Mouse (Mus musculus): ENCODE measurements around the gene Polr3k.
A peak's percentile ranks its signal among the peaks of the same experiment; 100 is the strongest.

Polr3k gene

DNA sequence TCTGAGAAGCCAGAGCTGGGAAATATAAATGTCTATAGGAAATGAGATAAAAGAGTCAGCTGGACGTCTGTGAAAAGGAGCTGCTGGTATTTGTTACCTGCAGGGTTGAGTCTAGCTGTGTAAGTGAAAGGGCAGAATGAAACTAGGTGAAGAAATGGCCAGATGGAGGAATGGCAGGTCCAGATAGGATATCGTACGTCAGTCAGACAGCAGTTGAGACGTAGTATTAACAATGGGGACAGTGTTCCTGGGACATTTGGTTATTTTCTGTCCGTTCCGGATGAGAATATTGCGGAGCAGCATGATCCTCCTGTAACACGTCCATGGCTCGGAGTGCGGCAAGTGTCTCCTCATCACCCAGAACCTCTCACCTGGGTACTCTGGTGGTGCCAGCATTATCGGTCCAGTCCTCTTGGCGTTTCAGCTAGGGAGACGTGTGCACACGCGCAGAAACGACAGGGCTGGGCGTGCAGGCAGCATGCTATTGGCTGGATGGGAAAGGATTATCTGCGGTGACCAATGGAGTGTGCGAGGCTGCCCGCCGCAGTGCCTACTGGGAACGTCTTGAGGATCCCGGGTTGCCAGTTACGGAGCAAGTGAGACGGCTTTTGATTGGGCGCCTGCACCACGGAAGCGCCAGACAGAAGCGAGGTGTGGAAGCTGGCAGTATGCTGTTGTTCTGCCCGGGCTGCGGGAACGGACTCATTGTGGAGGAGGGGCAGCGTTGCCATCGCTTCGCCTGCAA, at the start of gene Polr3k:
Polr3k (plus strand) TSS at position 547 of the 745 bp plus-strand sequence.
- DNase-seq (ENCODE audit: low read depth, low spot score): peak; percentile 87

DNA sequence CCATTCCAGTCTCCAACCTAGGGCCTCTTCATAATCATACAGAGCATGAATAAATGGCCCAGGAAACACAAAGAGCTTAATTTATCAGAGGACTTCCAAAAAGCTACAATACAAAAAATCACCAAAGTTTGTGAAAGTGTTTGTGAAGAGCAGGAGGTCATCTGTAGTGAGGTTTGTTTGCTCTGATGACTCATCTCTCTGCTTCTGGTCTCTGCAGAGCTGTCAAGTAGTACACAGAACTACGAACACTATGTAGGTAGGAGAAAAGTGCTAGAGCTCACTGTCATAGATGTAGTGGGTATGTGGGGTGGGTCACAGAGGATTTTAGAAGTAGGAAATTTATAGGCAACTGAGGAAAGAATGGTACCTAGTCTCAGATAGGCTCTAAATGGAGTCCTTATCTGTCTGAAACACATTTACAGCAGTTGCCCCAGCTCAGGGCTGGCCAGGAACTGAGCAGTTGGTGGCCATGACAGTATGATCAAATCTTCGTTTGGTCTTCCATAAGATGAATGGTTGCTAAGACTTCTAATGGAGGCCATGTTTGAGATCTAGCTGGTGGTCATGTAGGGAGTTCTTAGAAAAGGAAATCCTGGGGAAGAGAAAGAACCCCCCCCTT, 35.0 kb upstream of the Polr3k start:
- DNase-seq (ENCODE audit: low read depth, low spot score): no peak

DNA sequence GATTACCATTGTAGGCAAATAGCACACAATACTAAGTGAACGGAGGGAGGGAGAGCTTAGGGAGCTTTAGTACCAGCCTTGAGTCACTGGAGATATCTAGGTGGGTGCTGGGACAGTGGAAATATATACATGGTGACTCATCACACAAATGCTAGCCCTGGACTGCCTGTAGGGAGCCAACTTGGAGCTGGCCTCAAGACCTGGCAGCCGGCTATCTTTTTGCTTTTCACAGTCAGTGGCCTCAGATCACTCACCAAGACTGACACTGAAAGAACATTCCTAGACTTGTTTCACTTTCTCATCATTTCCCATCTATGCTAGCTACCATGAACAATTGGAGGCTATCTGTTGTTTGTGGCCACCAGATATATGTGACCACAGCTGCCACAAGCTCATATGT, 31.4 kb upstream of the Polr3k start:
- no peak for DNase-seq (ENCODE audit: low read depth, low spot score)

- peak; percentile 86 for DNase-seq (ENCODE audit: low read depth, low spot score)
Measured at GRCm38 (mm10) chr2:181837372-181838292, 26.5 kb upstream of the Polr3k start, which contains the start of gene Pcmtd2. Pcmtd2 (plus strand) TSS chr2:181837854.

DNA sequence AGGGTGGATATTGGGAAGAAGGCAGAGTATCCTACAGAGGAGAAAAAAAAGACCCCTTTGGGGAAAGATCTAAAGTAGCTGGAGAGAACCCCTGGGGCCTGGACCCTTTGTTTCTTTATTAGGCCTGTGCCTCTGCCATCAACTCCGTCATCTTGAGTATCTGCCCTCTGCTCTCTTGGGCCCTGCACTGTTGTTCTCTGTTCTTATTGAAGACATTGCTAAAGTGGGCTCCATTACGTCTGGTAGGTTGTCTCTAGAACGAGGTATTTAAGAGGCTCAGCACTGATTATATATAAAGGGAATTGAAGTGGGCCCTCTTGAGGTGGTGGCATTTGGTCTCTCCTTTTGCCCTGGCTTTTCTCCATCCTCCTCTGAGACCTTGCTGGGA, 25.9 kb upstream of the Polr3k start:
- no peak for DNase-seq (ENCODE audit: low read depth, low spot score)

GRCm38 (mm10) chr2:181845709-181846394, 18.3 kb upstream of the Polr3k start:
- no peak for DNase-seq (ENCODE audit: low read depth, low spot score)

GRCm38 (mm10) chr2:181864536-181864860, 361 bp downstream of the Polr3k start:
- no peak for DNase-seq (ENCODE audit: low read depth, low spot score)

DNA sequence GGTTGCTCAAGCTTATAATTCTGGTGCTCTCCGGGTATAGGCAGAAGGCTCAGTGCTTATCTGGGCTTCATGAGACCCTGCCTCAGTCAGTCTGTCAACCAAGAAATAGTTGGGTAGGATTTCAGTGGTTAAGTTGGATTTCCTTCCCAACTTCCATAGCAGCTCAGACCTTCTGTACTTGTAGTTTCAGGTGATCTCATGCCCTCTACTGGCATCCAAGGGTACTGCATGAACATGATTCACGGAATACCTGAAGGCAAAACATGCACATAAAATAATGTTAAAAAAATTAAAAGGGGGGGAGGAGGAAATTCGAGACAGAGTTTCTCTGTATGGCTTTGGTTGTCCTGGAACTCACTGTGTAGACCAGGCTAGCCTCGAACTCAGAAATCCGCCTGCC, 2.8 kb downstream of the Polr3k start:
- peak; percentile 49 for DNase-seq (ENCODE audit: low read depth, low spot score)

GRCm38 (mm10) chr2:181871039-181871438, 6.9 kb downstream of the Polr3k start:
- DNase-seq (ENCODE audit: low read depth, low spot score): no peak

- no peak for DNase-seq (ENCODE audit: low read depth, low spot score)
Measured at GRCm38 (mm10) chr2:181878903-181879302, 14.8 kb downstream of the Polr3k start.

GRCm38 (mm10) chr2:181883022-181883749, 19.0 kb downstream of the Polr3k start:
- no peak for DNase-seq (ENCODE audit: low read depth, low spot score)

DNA sequence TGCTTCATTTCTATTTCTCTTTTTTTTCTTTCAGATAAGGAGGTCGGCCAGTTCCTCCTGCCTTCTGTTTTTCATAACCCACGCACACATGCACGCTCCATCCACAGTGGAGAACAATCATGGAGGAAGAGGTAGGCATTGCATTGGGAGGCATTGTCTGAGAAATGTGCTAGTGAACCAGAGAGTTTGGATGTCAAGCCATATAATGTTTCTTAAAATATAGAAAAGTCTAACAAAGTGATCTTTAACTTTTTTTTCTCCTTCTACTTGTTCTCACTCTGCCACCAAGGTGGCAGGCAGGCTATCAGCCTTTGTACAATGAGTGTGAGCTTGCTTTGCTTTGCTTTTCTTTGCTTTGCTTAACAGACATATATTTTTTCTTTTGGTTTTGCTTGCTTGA, 53.7 kb downstream of the Polr3k start:
- peak; percentile 53 for DNase-seq (ENCODE audit: low read depth, low spot score)

- peak; percentile 37 for DNase-seq (ENCODE audit: low read depth, low spot score)
Measured at GRCm38 (mm10) chr2:181918501-181918900, 54.4 kb downstream of the Polr3k start.

Measured in embryo, embryonic 11.5 days (tissue).